Mouse (Mus musculus) ES-E14 (cell line): ENCODE results near the gene Alg9. TPM values are rescaled to one million over a fixed set of nuclear protein-coding genes. Genes with fewer than 3 reads are reported as not detected.

Experiments used
- DNase-seq: peaks from one replicate; pipeline ENCODE4 v3.0.0-alpha.2; 2013; ENCODE audit warnings: low read depth, low spot score
- H3K27ac ChIP-seq: 2 replicates; pipeline ENCODE4 v1.5.1; 2012; ENCODE audit warnings: low read depth, mild to moderate bottlenecking, low read length, moderate library complexity, mixed read lengths; ENCODE audit not compliant: poor library complexity, insufficient read depth, severe bottlenecking
- H3K36me3 ChIP-seq: 2 replicates; pipeline ENCODE4 v1.6.1; 2012; ENCODE audit warnings: mild to moderate bottlenecking, low read length, moderate library complexity, mixed read lengths; ENCODE audit not compliant: control insufficient read depth, poor library complexity, insufficient read depth, severe bottlenecking
- H3K4me1 ChIP-seq, 2 experiments: fragments of 150-350 bp in 1 of 2; sonication (generic) in 1 of 2; 2 replicates each; pipeline ENCODE4 v1.6.1; 2012; ENCODE audit warnings: low read length in 2 of 2, mild to moderate bottlenecking in 1 of 2, mixed read lengths in 1 of 2; ENCODE audit not compliant: control insufficient read depth in 2 of 2, insufficient read depth in 2 of 2, poor library complexity in 1 of 2
- H3K4me3 ChIP-seq, 2 experiments: fragments of 150-350 bp in 1 of 2; sonication (generic) in 1 of 2; 2 replicates each; pipeline ENCODE4 v1.5.1; 2012; ENCODE audit warnings: low read length in 2 of 2, low read depth in 1 of 2, mild to moderate bottlenecking in 1 of 2, mixed read lengths in 1 of 2; ENCODE audit not compliant: insufficient read depth in 1 of 2, poor library complexity in 1 of 2, severe bottlenecking in 1 of 2
- H3K9ac ChIP-seq: 2 replicates; pipeline ENCODE4 v1.6.1; 2012; ENCODE audit warnings: low read depth, mild to moderate bottlenecking, low read length, mixed read lengths; ENCODE audit not compliant: poor library complexity, insufficient read depth, severe bottlenecking
- H3K9me3 ChIP-seq: fragments of 150-350 bp; sonication (generic); 2 replicates; pipeline ENCODE4 v1.6.1; 2012; ENCODE audit warnings: low read depth, mild to moderate bottlenecking, low read length; ENCODE audit not compliant: control insufficient read depth, insufficient read depth
- CHD2 ChIP-seq: IDR thresholded peaks from 2 replicates; pipeline ENCODE4 v1.6.1; 2014; ENCODE audit warnings: mild to moderate bottlenecking, low read depth, low read length, inconsistent platforms
- HCFC1 ChIP-seq: IDR thresholded peaks from 2 replicates; pipeline ENCODE4 v1.6.1; 2012; ENCODE audit warnings: low read length, inconsistent platforms, borderline replicate concordance; ENCODE audit not compliant: insufficient read depth
- MAFK ChIP-seq: IDR thresholded peaks from 2 replicates; pipeline ENCODE4 v1.6.1; 2014; ENCODE audit warnings: mild to moderate bottlenecking, low read depth, low read length, inconsistent platforms; ENCODE audit not compliant: insufficient read depth
- ZC3H11A ChIP-seq: IDR thresholded peaks from 2 replicates; pipeline ENCODE4 v1.6.1; 2012; ENCODE audit warnings: low read depth, mild to moderate bottlenecking, inconsistent platforms, low read length, borderline replicate concordance
- ZNF384 ChIP-seq: IDR thresholded peaks from 2 replicates; pipeline ENCODE4 v1.6.1; 2012; ENCODE audit warnings: low read depth, low read length, inconsistent platforms
- in situ Hi-C, 2 experiments: fragments of 600-800 bp; cut with MboI; formaldehyde crosslinking; loops; one replicate each; pipeline ENCODE4 v1.15.1; 2025; ENCODE audit warnings: low sequenced_read_pairs in 2 of 2, inconsistent platforms in 1 of 2; ENCODE audit not compliant: unreplicated experiment in 2 of 2
- total RNA-seq: library from RNA; depleted of rRNA; stranded (reverse); fragments of 300-350 nt; gene quantifications from 2 replicates; pipeline ENCODE4 v1.2.3, GENCODE M21; 2012

The Alg9 gene
- total RNA-seq, 1 experiment, result 30.8 TPM

- no peak for TF ChIP-seq MAFK
- TF ChIP-seq HCFC1, result no peak
- no peak for TF ChIP-seq CHD2
- no peak for TF ChIP-seq ZC3H11A
- TF ChIP-seq ZNF384, result no peak
- H3K9ac ChIP-seq, result peak overlapping the region; percentile 95
- H3K27ac ChIP-seq, result no peak overlapping the region; the same call in 1 of the 2 replicates
- H3K9me3 ChIP-seq, result no peaks in the 10 kb centered on the region
- in situ Hi-C loops, result loop anchor here in 1 of 2 experiments (10.0 kb wide), 1 partner anchor 288 kb away; no protein-coding TSS in a partner anchor
- peak; percentile 76 for DNase-seq
- peak overlapping the region; percentile 93 to 95 for H3K4me3 ChIP-seq
- H3K4me1 ChIP-seq, result peaks cover 0 to 3% of the 10 kb centered on the region in 2 experiments; a peak in 1 of 4 replicates
- H3K36me3 ChIP-seq, result peaks cover 16% of the 10 kb centered on the region
Measured at GRCm38 (mm10) chr9:50856341-50857081, 81.7 kb downstream of the Alg9 start.

DNA sequence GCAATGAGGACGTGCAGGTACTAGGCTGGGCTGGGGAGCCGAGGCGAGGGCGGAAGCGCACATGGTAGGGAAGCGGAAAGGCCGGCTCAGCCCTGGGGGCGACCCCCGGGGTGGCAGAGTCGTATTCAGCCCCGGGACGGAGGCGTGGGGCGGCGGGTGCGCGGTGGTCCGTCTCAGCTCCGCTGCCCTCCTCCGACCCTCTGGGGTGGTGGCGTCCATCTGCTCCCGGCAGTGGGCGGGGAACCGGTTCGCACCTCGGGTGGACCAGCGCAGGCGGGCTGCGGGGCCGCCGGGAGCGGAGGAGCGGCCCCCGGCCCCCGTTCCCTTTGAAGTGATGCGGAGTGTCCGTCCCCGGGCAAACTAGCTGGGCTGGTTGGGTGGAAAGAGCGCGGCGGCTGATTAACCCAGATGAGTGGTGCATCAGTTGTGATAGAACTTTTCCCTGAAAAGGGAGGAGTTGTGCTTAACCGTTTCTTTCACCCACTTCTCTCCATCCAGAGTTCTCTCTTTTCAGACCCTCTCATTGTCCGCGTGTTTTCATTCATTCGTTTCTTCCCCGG, 82.3 kb downstream of the Alg9 start:
- Histone ChIP-seq H3K36me3 (peaks cover 22% of the 10 kb centered on the region), H3K9ac (peak overlapping the region; percentile 95), H3K9me3 (no peaks in the 10 kb centered on the region), H3K4me1 (peaks cover 0 to 3% of the 10 kb centered on the region in 2 experiments; a peak in 1 of 4 replicates), H3K4me3 (peak overlapping the region; percentile 93 to 95), H3K27ac (no peak overlapping the region)
- TF ChIP-seq ZNF384, result no peak
- no peak for TF ChIP-seq CHD2
- TF ChIP-seq ZC3H11A, result no peak
- TF ChIP-seq MAFK, result no peak
- no peak for TF ChIP-seq HCFC1
- in situ Hi-C loops, result loop anchor here in 1 of 2 experiments (10.0 kb wide), 1 partner anchor 288 kb away; no protein-coding TSS in a partner anchor
- DNase-seq, result no peak

- peaks cover 0 to 3% of the 10 kb centered on the region in 2 experiments; a peak in 1 of 4 replicates for H3K4me1 ChIP-seq
- in situ Hi-C loops, result loop anchor here in 1 of 2 experiments (10.0 kb wide), 1 partner anchor 286 kb away; no protein-coding TSS in a partner anchor
- DNase-seq, result no peak
- TF ChIP-seq ZNF384 (no peak), ZC3H11A (no peak)
- no peak overlapping the region for H3K9ac ChIP-seq
- peaks cover 26% of the 10 kb centered on the region for H3K36me3 ChIP-seq
- H3K9me3 ChIP-seq, result no peaks in the 10 kb centered on the region
- H3K4me3 ChIP-seq, result no peak overlapping the region
- no peak overlapping the region for H3K27ac ChIP-seq
Measured at GRCm38 (mm10) chr9:50858681-50859080, 83.9 kb downstream of the Alg9 start.

DNA sequence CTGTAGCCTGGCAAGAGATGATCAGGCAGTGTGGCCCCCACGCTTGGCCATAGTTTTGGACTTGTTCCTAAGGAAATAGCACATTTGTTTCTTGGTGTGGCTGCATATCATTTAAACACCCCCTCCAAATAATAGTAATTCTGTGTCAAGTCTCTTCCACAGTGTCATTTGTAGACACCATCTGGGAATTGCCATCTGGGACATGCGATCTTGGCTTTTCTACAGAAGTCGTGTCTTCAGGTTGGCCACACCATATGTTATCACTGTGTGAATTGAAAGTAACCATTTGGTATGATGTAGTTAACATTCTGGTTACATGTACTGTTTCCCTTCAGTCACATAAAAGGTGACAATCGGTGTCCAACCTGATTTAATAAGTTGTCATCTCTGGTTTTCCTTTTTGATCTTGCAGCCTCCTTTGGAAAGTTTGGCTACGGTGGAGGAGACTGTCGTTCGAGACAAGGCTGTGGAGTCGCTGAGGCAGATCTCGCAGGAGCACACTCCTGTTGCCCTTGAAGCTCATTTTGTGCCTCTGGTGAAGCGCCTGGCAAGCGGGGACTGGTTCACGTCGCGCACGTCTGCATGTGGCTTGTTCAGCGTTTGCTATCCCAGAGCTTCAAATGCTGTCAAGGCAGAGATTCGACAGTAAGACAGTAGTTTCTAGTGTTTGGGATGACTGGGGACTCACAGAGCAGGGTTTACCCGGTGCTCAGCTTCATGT, 86.5 kb downstream of the Alg9 start:
- in situ Hi-C loops, result loop anchor here in 1 of 2 experiments (10.0 kb wide), 1 partner anchor 144 kb away; the partner anchor contains the start of gene Sik2
- no peak overlapping the region for H3K27ac ChIP-seq
- no peak overlapping the region for H3K9ac ChIP-seq
- DNase-seq, result no peak
- H3K9me3 ChIP-seq, result no peaks in the 10 kb centered on the region
- H3K36me3 ChIP-seq, result peaks cover 32% of the 10 kb centered on the region
- no peaks in the 10 kb centered on the region for H3K4me1 ChIP-seq
- no peak overlapping the region for H3K4me3 ChIP-seq
- TF ChIP-seq CHD2 (no peak), HCFC1 (no peak)
